Mouse (Mus musculus): ENCODE measurements around the gene Ift122.

GRCm38 (mm10) chr6:115940603-115941002 lies 87.3 kb downstream of the Ift122 start:
- TF ChIP-seq POLR2A (IDR thresholded peaks at IDR 0.05; ENCODE audit: low read depth, low read length) (no peak), CTCF (IDR thresholded peaks at IDR 0.05; ENCODE audit: borderline replicate concordance, insufficient read depth, low read length) (no peak)

Data from embryonic fibroblast, embryonic 13.5 days (primary cell).